Mouse (Mus musculus) stomach, embryonic 15.5 days (tissue): ENCODE data around the gene Cela1. TPM values are rescaled to one million over a fixed set of nuclear protein-coding genes. Genes with fewer than 3 reads are reported as not detected.

Experiments
- ATAC-seq: fragments of 200-750 bp; cut with Nextera tagmentation; 2 replicates; pipeline ENCODE4 v1.8.0; 2017; ENCODE audit warnings: low read depth, moderate number of reproducible peaks, moderate TSS enrichment; ENCODE audit not compliant: insufficient read depth, low FRiP score
- H3K27ac ChIP-seq: fragments of 300-500 bp; sonication (generic); 2 replicates; pipeline ENCODE4 v1.5.1; 2015; ENCODE audit warnings: mild to moderate bottlenecking, inconsistent platforms
- H3K27me3 ChIP-seq: fragments of 300-500 bp; sonication (generic); replicated peaks from 2 replicates; pipeline ENCODE4 v1.6.1; 2015; ENCODE audit warnings: inconsistent platforms
- H3K36me3 ChIP-seq: fragments of 300-500 bp; sonication (generic); 2 replicates; pipeline ENCODE4 v1.6.1; 2015; ENCODE audit warnings: inconsistent platforms
- H3K4me1 ChIP-seq: fragments of 300-500 bp; sonication (generic); 2 replicates; pipeline ENCODE4 v1.6.1; 2015; ENCODE audit warnings: inconsistent platforms
- H3K4me2 ChIP-seq: fragments of 300-500 bp; sonication (generic); 2 replicates; pipeline ENCODE4 v1.6.1; 2015; ENCODE audit warnings: mild to moderate bottlenecking, inconsistent platforms
- H3K4me3 ChIP-seq: fragments of 300-500 bp; sonication (generic); replicated peaks from 2 replicates; pipeline ENCODE4 v1.5.1; 2015; ENCODE audit warnings: inconsistent platforms
- H3K9ac ChIP-seq: fragments of 300-500 bp; sonication (generic); 2 replicates; pipeline ENCODE4 v1.6.1; 2015; ENCODE audit warnings: inconsistent platforms
- H3K9me3 ChIP-seq: fragments of 300-500 bp; sonication (generic); 2 replicates; pipeline ENCODE4 v1.6.1; 2016; ENCODE audit warnings: inconsistent platforms
- WGBS: fragments of 180-500 bp; shearing (Covaris S2); methylation state at CpG from one replicate; pipeline ENCODE4 v1.1.7; 2015; 5-methylcytosine and 5-hydroxymethylcytosine counted together
- polyA plus RNA-seq: library from polyadenylated mRNA; unstranded; fragments of >200 nt; fragmentation: Nextera tagmentation; extraction: Ambion mirVana; gene quantifications from 2 replicates; pipeline ENCODE4 v1.2.1, GENCODE M21; 2015

The Cela1 gene
- polyA plus RNA-seq, 1 experiment from 2014 or later = 273 TPM

DNA sequence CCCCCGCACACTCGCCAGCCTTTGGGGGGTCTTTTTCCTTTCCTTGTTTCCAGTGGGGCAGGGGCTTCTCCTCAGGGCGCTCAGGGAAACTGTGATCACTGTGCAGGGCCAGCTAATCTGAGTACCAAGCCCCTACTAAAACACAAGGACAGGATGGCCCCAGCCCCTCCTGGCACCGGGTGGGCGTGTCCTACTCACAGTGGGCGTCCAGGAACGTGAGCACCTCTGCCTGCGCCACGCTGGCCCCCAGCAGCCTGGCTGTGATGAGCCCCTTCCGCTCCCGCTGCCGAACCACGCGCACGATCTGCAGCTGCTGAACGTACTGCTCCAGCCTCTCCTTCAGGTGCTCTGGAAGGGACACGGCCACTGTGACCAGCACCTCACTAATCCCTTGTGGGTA, 16.2 kb upstream of the Cela1 start:
- no peak overlapping the region for H3K4me3 ChIP-seq
- 19% methylated on average over 17 of the region's 17 CpGs for WGBS
- ATAC-seq = no peak
- no peaks in the 10 kb centered on the region for H3K9me3 ChIP-seq
- peak overlapping the region; percentile 19; the same call in 1 of the 2 replicates for H3K4me2 ChIP-seq
- H3K36me3 ChIP-seq = no peaks in the 10 kb centered on the region
- H3K27me3 ChIP-seq = peaks cover 10% of the 10 kb centered on the region; the same call in 1 of the 2 replicates
- H3K9ac ChIP-seq = no peak overlapping the region
- H3K4me1 ChIP-seq = 0 out of 2 replicates have a peak, but pooled peaks cover 9% of the 10 kb centered on the region
- no peak overlapping the region for H3K27ac ChIP-seq

- Histone ChIP-seq H3K36me3 (no peaks in the 10 kb centered on the region), H3K4me1 (0 out of 2 replicates have a peak, but pooled peaks cover 9% of the 10 kb centered on the region), H3K27me3 (peaks cover 10% of the 10 kb centered on the region; the same call in 1 of the 2 replicates), H3K9ac (no peak overlapping the region), H3K9me3 (no peaks in the 10 kb centered on the region), H3K4me3 (no peak overlapping the region), H3K4me2 (no peak overlapping the region), H3K27ac (no peak overlapping the region)
- WGBS = 55% methylated on average over 6 of the region's 6 CpGs
- peak; percentile 40; the same call in 1 of the 2 replicates for ATAC-seq
Measured at GRCm38 (mm10) chr15:100701856-100702255, 14.1 kb upstream of the Cela1 start.

GRCm38 (mm10) chr15:100701108-100701507, 13.4 kb upstream of the Cela1 start:
- no peaks in the 10 kb centered on the region for H3K9me3 ChIP-seq
- H3K4me2 ChIP-seq = no peak overlapping the region
- peaks cover 10% of the 10 kb centered on the region; the same call in 1 of the 2 replicates for H3K27me3 ChIP-seq
- WGBS = 50% methylated on average over 10 of the region's 10 CpGs
- no peak for ATAC-seq
- H3K9ac ChIP-seq = no peak overlapping the region
- no peak overlapping the region; the same call in 1 of the 2 replicates for H3K27ac ChIP-seq
- H3K4me3 ChIP-seq = no peak overlapping the region
- no peaks in the 10 kb centered on the region for H3K36me3 ChIP-seq
- H3K4me1 ChIP-seq = 0 out of 2 replicates have a peak, but pooled peaks cover 9% of the 10 kb centered on the region

DNA sequence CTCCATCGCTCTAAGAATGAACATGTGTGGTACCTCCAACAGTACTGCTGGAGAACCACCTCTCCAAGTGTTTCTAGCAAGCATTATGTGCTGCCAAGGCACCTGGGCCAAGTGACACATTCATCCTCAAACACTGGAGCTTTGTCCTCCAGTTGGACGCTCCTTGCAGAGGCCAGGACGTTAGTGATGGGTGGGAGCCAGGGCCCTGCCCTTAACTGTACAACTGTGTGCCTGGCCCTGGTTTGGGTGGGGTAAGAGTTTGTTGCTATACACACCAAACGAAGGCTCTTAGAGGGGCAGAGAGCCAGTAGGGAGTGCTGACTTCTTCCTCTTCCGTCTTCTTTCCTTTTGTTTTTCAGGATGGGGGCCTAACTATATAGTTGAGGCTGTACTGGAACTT, 12.7 kb upstream of the Cela1 start:
- Histone ChIP-seq H3K27me3 (peaks cover 10% of the 10 kb centered on the region; the same call in 1 of the 2 replicates), H3K36me3 (no peaks in the 10 kb centered on the region), H3K27ac (no peak overlapping the region), H3K4me3 (no peak overlapping the region), H3K4me2 (no peak overlapping the region), H3K4me1 (0 out of 2 replicates have a peak, but pooled peaks cover 9% of the 10 kb centered on the region), H3K9ac (no peak overlapping the region), H3K9me3 (no peaks in the 10 kb centered on the region)
- 56% methylated on average over 5 of the region's 5 CpGs for WGBS
- no peak for ATAC-seq

DNA sequence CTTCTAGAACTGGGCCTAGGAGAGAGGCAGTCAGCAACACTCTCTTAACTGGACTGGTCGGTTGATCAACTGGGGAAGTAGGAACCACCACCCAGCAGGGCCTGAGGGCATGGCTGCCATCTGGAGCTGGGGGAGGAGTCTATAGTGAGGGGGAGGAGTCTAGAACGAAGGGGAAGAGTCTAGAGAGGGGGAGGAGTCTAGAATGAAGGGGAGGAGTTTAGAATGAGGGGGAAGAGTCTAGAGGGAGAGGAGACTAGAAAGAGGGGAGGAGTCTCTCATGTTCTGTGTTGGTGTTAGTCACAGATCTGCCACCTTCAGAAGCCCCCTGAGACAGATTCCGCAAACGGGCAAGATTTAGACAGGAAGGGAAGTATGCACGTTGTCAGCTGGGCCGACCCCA, 11.7 kb upstream of the Cela1 start:
- Histone ChIP-seq H3K4me1 (0 out of 2 replicates have a peak, but pooled peaks cover 9% of the 10 kb centered on the region), H3K9ac (no peak overlapping the region), H3K4me2 (no peak overlapping the region), H3K9me3 (no peaks in the 10 kb centered on the region), H3K4me3 (no peak overlapping the region), H3K27me3 (peaks cover 8% of the 10 kb centered on the region; the same call in 1 of the 2 replicates), H3K27ac (no peak overlapping the region), H3K36me3 (no peaks in the 10 kb centered on the region)
- ATAC-seq = no peak
- WGBS = 65% methylated on average over 6 of the region's 6 CpGs

- Histone ChIP-seq H3K4me1 (no peaks in the 10 kb centered on the region), H3K9ac (no peak overlapping the region), H3K9me3 (no peaks in the 10 kb centered on the region), H3K27me3 (no peaks in the 10 kb centered on the region), H3K36me3 (no peaks in the 10 kb centered on the region), H3K4me3 (no peak overlapping the region), H3K27ac (no peak overlapping the region), H3K4me2 (no peak overlapping the region)
- 68% methylated on average over 10 of the region's 10 CpGs for WGBS
- no peak for ATAC-seq
Measured at GRCm38 (mm10) chr15:100698078-100698477, 10.4 kb upstream of the Cela1 start.

GRCm38 (mm10) chr15:100694406-100694805, 6.7 kb upstream of the Cela1 start:
- ATAC-seq = 0 out of 2 replicates have a peak, but pooled peaks have one; percentile 41
- H3K9ac ChIP-seq = no peak overlapping the region
- 82% methylated on average over 9 of the region's 9 CpGs for WGBS
- no peak overlapping the region for H3K4me2 ChIP-seq
- H3K4me3 ChIP-seq = no peak overlapping the region
- H3K9me3 ChIP-seq = no peaks in the 10 kb centered on the region
- H3K4me1 ChIP-seq = no peaks in the 10 kb centered on the region
- no peaks in the 10 kb centered on the region for H3K36me3 ChIP-seq
- H3K27me3 ChIP-seq = no peaks in the 10 kb centered on the region
- H3K27ac ChIP-seq = no peak overlapping the region

DNA sequence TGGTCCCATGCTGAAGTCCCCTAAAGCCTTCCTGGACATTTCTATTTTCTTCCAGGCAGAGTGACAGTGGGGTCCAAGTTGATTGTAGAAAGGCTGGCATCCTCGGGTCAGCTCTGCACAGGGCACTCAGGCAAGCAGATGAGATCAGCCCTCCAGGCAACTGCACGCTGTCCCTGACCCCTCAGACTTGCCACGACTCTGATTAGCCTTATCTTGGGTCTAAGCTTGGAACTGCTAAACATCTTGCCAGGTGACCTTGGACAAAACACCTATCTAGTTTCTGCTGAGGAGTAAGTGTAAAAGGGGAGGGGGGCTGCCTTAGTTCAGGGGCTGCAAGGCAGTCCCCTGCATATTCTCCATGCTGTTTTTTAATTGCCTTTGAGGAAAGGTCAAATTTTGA, 4.3 kb upstream of the Cela1 start:
- Histone ChIP-seq H3K4me3 (no peak overlapping the region), H3K4me1 (peaks cover 6% of the 10 kb centered on the region), H3K9me3 (no peaks in the 10 kb centered on the region), H3K4me2 (no peak overlapping the region), H3K27ac (no peak overlapping the region), H3K9ac (no peak overlapping the region), H3K36me3 (no peaks in the 10 kb centered on the region), H3K27me3 (no peaks in the 10 kb centered on the region)
- 36% methylated on average over 3 of the region's 3 CpGs for WGBS
- no peak for ATAC-seq

DNA sequence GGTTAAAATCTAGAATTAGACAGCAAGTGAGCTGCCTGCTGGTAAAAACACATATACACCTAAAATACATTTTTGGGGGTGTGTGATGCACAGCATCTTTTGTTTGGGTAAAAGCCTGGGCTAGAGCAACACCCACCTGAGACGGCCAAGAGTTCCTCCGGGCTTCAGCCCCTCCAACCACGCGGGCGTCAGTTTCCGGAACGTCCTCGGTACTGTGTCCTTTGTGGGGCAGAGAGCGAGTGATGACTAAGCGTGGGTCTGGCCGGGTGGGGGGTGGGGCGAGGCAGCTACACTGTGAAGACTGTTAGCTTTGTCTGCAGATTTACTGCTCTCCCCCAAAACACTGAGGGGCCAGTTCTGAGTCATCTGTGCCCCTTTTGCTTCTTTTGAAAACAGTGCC, 732 bp downstream of the Cela1 start:
- Histone ChIP-seq H3K4me2 (peak overlapping the region; percentile 13; the same call in 1 of the 2 replicates), H3K9me3 (no peaks in the 10 kb centered on the region), H3K36me3 (no peaks in the 10 kb centered on the region), H3K9ac (no peak overlapping the region), H3K27me3 (no peaks in the 10 kb centered on the region), H3K4me1 (peaks cover 8% of the 10 kb centered on the region), H3K4me3 (peak overlapping the region; percentile 15), H3K27ac (0 out of 2 replicates have a peak overlapping the region, but pooled peaks have one; percentile 13)
- WGBS = 28% methylated on average over 12 of the region's 12 CpGs
- peak; percentile 36; the same call in 1 of the 2 replicates for ATAC-seq

- Histone ChIP-seq H3K27ac (no peak overlapping the region), H3K27me3 (no peaks in the 10 kb centered on the region), H3K9ac (no peak overlapping the region), H3K4me3 (peak overlapping the region; percentile 23), H3K4me2 (no peak overlapping the region), H3K4me1 (peaks cover 8% of the 10 kb centered on the region), H3K36me3 (no peaks in the 10 kb centered on the region), H3K9me3 (no peaks in the 10 kb centered on the region)
- no peak for ATAC-seq
- 69% methylated on average over 6 of the region's 6 CpGs for WGBS
Measured at GRCm38 (mm10) chr15:100686434-100686833, 1.3 kb downstream of the Cela1 start.

GRCm38 (mm10) chr15:100685849-100686248, 1.9 kb downstream of the Cela1 start:
- Histone ChIP-seq H3K27ac (no peak overlapping the region), H3K36me3 (no peaks in the 10 kb centered on the region), H3K9ac (no peak overlapping the region), H3K4me1 (peaks cover 10% of the 10 kb centered on the region), H3K9me3 (no peaks in the 10 kb centered on the region), H3K27me3 (no peaks in the 10 kb centered on the region), H3K4me2 (no peak overlapping the region), H3K4me3 (no peak overlapping the region)
- no peak for ATAC-seq
- 74% methylated on average over 8 of the region's 8 CpGs for WGBS

DNA sequence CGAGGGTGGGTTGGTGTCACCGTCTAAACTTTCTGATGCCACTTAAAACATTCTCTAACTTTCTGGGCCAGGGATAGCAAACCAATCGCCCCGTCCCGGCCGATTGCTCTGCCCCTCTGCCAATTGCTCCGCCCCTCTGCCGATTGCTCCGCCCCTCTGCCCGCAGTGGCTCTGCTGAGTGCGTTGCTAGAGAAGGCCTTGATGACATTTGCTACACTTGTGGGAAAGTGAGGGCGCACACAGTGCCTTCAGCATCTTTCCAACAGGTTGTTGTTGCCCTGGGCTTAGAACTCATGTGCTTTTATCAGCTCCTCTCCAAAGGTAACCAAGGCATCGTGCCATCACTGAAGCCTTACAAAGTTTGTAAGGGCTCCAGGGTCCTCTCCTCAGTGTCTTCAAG, 2.5 kb downstream of the Cela1 start:
- peak overlapping the region; percentile 19; the same call in 1 of the 2 replicates for H3K4me2 ChIP-seq
- H3K36me3 ChIP-seq = no peaks in the 10 kb centered on the region
- WGBS = 24% methylated on average over 13 of the region's 13 CpGs
- no peak overlapping the region for H3K9ac ChIP-seq
- no peaks in the 10 kb centered on the region for H3K9me3 ChIP-seq
- ATAC-seq = no peak
- H3K4me3 ChIP-seq = no peak overlapping the region
- no peaks in the 10 kb centered on the region for H3K27me3 ChIP-seq
- peaks cover 11% of the 10 kb centered on the region for H3K4me1 ChIP-seq
- H3K27ac ChIP-seq = no peak overlapping the region

DNA sequence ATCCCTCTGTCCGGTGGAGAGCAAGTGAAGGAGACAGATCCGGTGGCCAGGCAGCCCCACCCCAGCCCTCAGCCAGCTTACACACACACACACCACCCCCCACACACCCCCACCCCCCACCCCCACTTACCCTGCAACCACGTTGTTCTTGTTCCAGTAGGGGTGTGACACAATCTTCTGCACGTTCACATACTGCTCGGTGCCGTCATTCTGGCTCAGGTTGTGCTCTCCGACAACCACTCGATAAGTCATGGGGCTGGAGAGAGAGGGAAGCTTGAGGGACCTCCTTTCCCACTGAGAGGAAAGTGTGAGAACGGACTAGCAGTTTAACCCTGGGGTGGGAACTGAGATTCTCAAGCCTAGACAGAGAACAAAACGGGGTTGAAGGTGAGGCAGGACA, 3.3 kb downstream of the Cela1 start:
- ATAC-seq = peak; percentile 59
- Histone ChIP-seq H3K9ac (no peak overlapping the region), H3K27ac (no peak overlapping the region), H3K4me3 (no peak overlapping the region), H3K4me1 (peaks cover 11% of the 10 kb centered on the region), H3K27me3 (no peaks in the 10 kb centered on the region), H3K9me3 (no peaks in the 10 kb centered on the region), H3K36me3 (no peaks in the 10 kb centered on the region), H3K4me2 (no peak overlapping the region)
- 48% methylated on average over 10 of the region's 10 CpGs for WGBS
